Comparison of ENCODE assay signal across 9 mouse cellular contexts in genomic region chr9:121679549-121679948, GRCm38 (mm10). TPM values are rescaled to one million over a fixed set of nuclear protein-coding genes. Genes with fewer than 3 reads are reported as not detected.
DNase-seq lines count a peak whose midpoint lies in the region; ATAC-seq and TF ChIP-seq lines count a peak whose summit lies in the region.
"Had no signal": no experiment of that assay in that cellular context is flagged by ENCODE, and none has a peak within 500 bp of the region (broad histone marks: within the 10 kb centered on the region; RNA-seq: fewer than 3 reads in every experiment).

No protein-coding gene starts in this region.

- no peak for TF ChIP-seq POLR2A in cortical plate, adult 2 months (IDR thresholded peaks at IDR 0.05; ENCODE audit: extremely low read depth, insufficient read depth, low read length)

- no peak overlapping the region for H3K4me3 ChIP-seq in cortical plate, adult 2 months (ENCODE audit: insufficient read depth, low read length)

- no peak for DNase-seq in frontal cortex, postnatal 14 days (ENCODE audit: low spot score in 2 of 2)
- peak; percentile 55 for DNase-seq in Muller cell, postnatal 12 days (ENCODE audit: inconsistent ontology term)
- DNase-seq in gastrocnemius, postnatal 36 days: peak; percentile 45 to 48
- DNase-seq in kidney, adult 9 months: peak; percentile 40
- peak; percentile 76 for DNase-seq in lung, postnatal 14 days
- DNase-seq in right cerebral cortex, postnatal 4 days: peak; percentile 53

- no peaks in the 10 kb centered on the region for H3K4me1 ChIP-seq in cortical plate, adult 2 months (ENCODE audit: control insufficient read depth, insufficient read depth, low read length)

- intact Hi-C loops in gastrocnemius, postnatal 36 days (cut with DNase I): loop anchor here (2.0 to 5.0 kb wide), 2 partner anchors 37 to 202 kb away; partner anchors contain the start of genes Lyzl4 and Vipr1

- peak; percentile 82 for ATAC-seq in frontal cortex, adult (ENCODE audit: low TSS enrichment)

- peak; percentile 67 for TF ChIP-seq CTCF in cortical plate, adult 2 months (IDR thresholded peaks at IDR 0.05; ENCODE audit: extremely low read depth, insufficient read depth, low read length)

- no peak overlapping the region for H3K27ac ChIP-seq in cortical plate, adult 2 months (ENCODE audit: insufficient read depth, low read length)
- H3K27ac ChIP-seq: macrophage had no signal

RNA-seq across cellular contexts. Expression of gene Sec22c, which starts 25.7 kb away (rescaled TPM):
- 13.9 and 15.4 TPM in 2 replicates for polyA plus RNA-seq in cortical plate, adult 2 months (2012; rRNA removed)
- total RNA-seq in gastrocnemius, postnatal 36 days (2021): 1 to 10 TPM; 4.7 to 4.9 TPM

RNA-seq across cellular contexts. Expression of gene Ss18l2, which starts 30.6 kb away (rescaled TPM):
- 119 and 120 TPM in 2 replicates for polyA plus RNA-seq in cortical plate, adult 2 months (2012; rRNA removed)
- 100 to 1,000 TPM in 1 of 2 experiments, 10 to 100 TPM in 1; 95.2 to 104 TPM for total RNA-seq in gastrocnemius, postnatal 36 days (2021)

RNA-seq across cellular contexts. Expression of gene Vipr1, which starts 37.0 kb away (rescaled TPM):
- 26.7 and 27.4 TPM in 2 replicates for polyA plus RNA-seq in cortical plate, adult 2 months (2012; rRNA removed)
- 1 to 10 TPM; 1.8 to 4.5 TPM for total RNA-seq in gastrocnemius, postnatal 36 days (2021)

RNA-seq across cellular contexts. Expression of gene Lyzl4, which starts 37.7 kb away (rescaled TPM):
- polyA plus RNA-seq in cortical plate, adult 2 months (2012; rRNA removed): 1.6 and 1.7 TPM in 2 replicates
- not detected for total RNA-seq in gastrocnemius, postnatal 36 days (2021)

RNA-seq across cellular contexts. Expression of gene Nktr, which starts 39.4 kb away (rescaled TPM):
- polyA plus RNA-seq in cortical plate, adult 2 months (2012; rRNA removed): 127 and 133 TPM in 2 replicates
- total RNA-seq in gastrocnemius, postnatal 36 days (2021): 10 to 100 TPM; 27.4 to 31.6 TPM

Comparison
In these comparisons a context has a peak if more than half of its experiments do, and no peak if none do; other contexts are left out.
1. DNase-seq: peak in Muller cell, postnatal 12 days (single experiment), gastrocnemius, postnatal 36 days (2 of 2), kidney, adult 9 months (single experiment), lung, postnatal 14 days (single experiment) and right cerebral cortex, postnatal 4 days (single experiment); none in frontal cortex, postnatal 14 days (0 of 2).